Mouse (Mus musculus) hindbrain, embryonic 12.5 days (tissue): ENCODE measurements at regions not wholly inside any gene's neighbourhood (a gene's known extent, or its start where the extent isn't known, plus 50 kb on each side); places are given as distances from the start of the nearest gene placed in this dataset.

Experiments
- ATAC-seq: fragments of 200-750 bp; cut with Nextera tagmentation; 2 replicates; pipeline ENCODE4 v1.8.0; 2017; ENCODE audit warnings: moderate TSS enrichment; ENCODE audit not compliant: low FRiP score
- H3K27ac ChIP-seq: fragments of 300-500 bp; sonication (generic); 2 replicates; pipeline ENCODE4 v1.5.1; 2016; ENCODE audit warnings: mild to moderate bottlenecking
- H3K27me3 ChIP-seq: fragments of 300-500 bp; sonication (generic); 2 replicates; pipeline ENCODE4 v1.6.1; 2016; ENCODE audit warnings: mild to moderate bottlenecking
- H3K36me3 ChIP-seq: fragments of 300-500 bp; sonication (generic); 2 replicates; pipeline ENCODE4 v1.6.1; 2016; ENCODE audit warnings: mild to moderate bottlenecking
- H3K4me1 ChIP-seq: fragments of 300-500 bp; sonication (generic); 2 replicates; pipeline ENCODE4 v1.6.1; 2016
- H3K4me2 ChIP-seq: fragments of 300-500 bp; sonication (generic); replicated peaks from 2 replicates; pipeline ENCODE4 v1.6.1; 2016; ENCODE audit warnings: mild to moderate bottlenecking
- H3K4me3 ChIP-seq: fragments of 300-500 bp; sonication (generic); 2 replicates; pipeline ENCODE4 v1.5.1; 2016; ENCODE audit warnings: mild to moderate bottlenecking
- H3K9ac ChIP-seq: fragments of 300-500 bp; sonication (generic); 2 replicates; pipeline ENCODE4 v1.6.1; 2016; ENCODE audit warnings: mild to moderate bottlenecking, moderate library complexity
- H3K9me3 ChIP-seq: fragments of 300-500 bp; sonication (generic); replicated peaks from 2 replicates; pipeline ENCODE4 v1.6.1; 2016; ENCODE audit warnings: mild to moderate bottlenecking
- whole genome bisulfite sequencing: fragments of 180-500 bp; shearing (Covaris S2); methylation state at CpG from one replicate; pipeline ENCODE4 v1.1.7; 2016; 5-methylcytosine and 5-hydroxymethylcytosine counted together

DNA sequence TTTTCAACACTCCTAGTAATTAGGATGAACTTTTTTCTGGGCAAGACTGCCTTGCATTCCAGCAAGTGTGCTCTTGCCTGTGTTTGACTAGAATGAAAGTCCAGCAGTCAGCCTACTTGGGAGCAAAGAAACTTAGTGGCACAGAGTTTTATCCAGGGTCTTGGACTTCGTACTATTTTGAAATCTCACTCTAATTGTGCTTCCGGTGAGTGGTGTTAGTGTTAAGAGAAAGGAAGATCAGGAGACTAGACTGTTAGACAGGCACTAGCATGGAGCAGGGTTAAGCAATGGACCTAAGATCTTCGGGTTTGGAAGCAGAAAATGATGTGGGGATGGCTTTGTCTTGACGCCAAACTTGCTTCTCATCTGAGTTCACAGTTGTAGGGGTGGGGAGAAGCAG, 54.1 kb upstream of the Ppp2r3a start:
- H3K4me2 ChIP-seq = no peak overlapping the region
- H3K9ac ChIP-seq = no peak overlapping the region
- no peak overlapping the region for H3K4me3 ChIP-seq
- H3K4me1 ChIP-seq = no peaks in the 10 kb centered on the region
- no peak for ATAC-seq
- H3K36me3 ChIP-seq = no peaks in the 10 kb centered on the region
- no peak overlapping the region for H3K27ac ChIP-seq
- WGBS = 92% methylated on average over 4 of the region's 4 CpGs
- H3K9me3 ChIP-seq = no peaks in the 10 kb centered on the region
- no peaks in the 10 kb centered on the region for H3K27me3 ChIP-seq
